Mouse (Mus musculus): ENCODE results near the gene D630003M21Rik.

GRCm38 (mm10) chr2:158174958-158175357 lies 54.1 kb downstream of the D630003M21Rik start:
- TF ChIP-seq CTCF (IDR thresholded peaks at IDR 0.05; ENCODE audit: low read depth, low read length) (no peak), POLR2A (IDR thresholded peaks at IDR 0.05; ENCODE audit: borderline replicate concordance, low read depth, low read length) (no peak)

Measured in bone marrow macrophage, adult 2 months (primary cell).